Mouse (Mus musculus) adrenal gland, adult 8-10 months (tissue): ENCODE data around the gene Kank1. TPM values are rescaled to one million over a fixed set of nuclear protein-coding genes. Genes with fewer than 3 reads are reported as not detected.

Source experiments
- DNase-seq: peaks from one replicate; pipeline ENCODE4 v3.0.0; 2022
- total RNA-seq, 4 experiments: library from RNA; stranded (reverse); gene quantifications; 2 replicates each; pipeline ENCODE4 v1.2.4; 2022

Kank1 gene
- total RNA-seq, 4 experiments from 2014 or later: 8.9 to 18.6 (median 16.8) TPM

- DNase-seq: no peak
Observed at GRCm38 (mm10) chr19:25372794-25373193, 136.0 kb downstream of the Kank1 start.

- DNase-seq: no peak
Observed at GRCm38 (mm10) chr19:25373594-25373993, 136.8 kb downstream of the Kank1 start.

- no peak for DNase-seq
Observed at GRCm38 (mm10) chr19:25374191-25374590, 137.4 kb downstream of the Kank1 start.

GRCm38 (mm10) chr19:25374926-25375325 is 138.2 kb downstream of the Kank1 start:
- no peak for DNase-seq

GRCm38 (mm10) chr19:25376871-25377270 is 140.1 kb downstream of the Kank1 start:
- no peak for DNase-seq

GRCm38 (mm10) chr19:25380675-25381074 is 143.9 kb downstream of the Kank1 start:
- no peak for DNase-seq

GRCm38 (mm10) chr19:25381972-25382371 is 145.2 kb downstream of the Kank1 start:
- no peak for DNase-seq

GRCm38 (mm10) chr19:25382494-25382893 is 145.7 kb downstream of the Kank1 start:
- no peak for DNase-seq

- DNase-seq: no peak
Observed at GRCm38 (mm10) chr19:25383386-25384146, 146.8 kb downstream of the Kank1 start.

- no peak for DNase-seq
Observed at GRCm38 (mm10) chr19:25385981-25386380, 149.2 kb downstream of the Kank1 start.

- DNase-seq: no peak
Observed at GRCm38 (mm10) chr19:25386679-25387470, 150.1 kb downstream of the Kank1 start.

GRCm38 (mm10) chr19:25387902-25388301 is 151.1 kb downstream of the Kank1 start:
- no peak for DNase-seq

- no peak for DNase-seq
Observed at GRCm38 (mm10) chr19:25392135-25392534, 155.4 kb downstream of the Kank1 start.

- DNase-seq: no peak
Observed at GRCm38 (mm10) chr19:25395035-25395434, 158.3 kb downstream of the Kank1 start.

GRCm38 (mm10) chr19:25396709-25397266 is 160.0 kb downstream of the Kank1 start:
- DNase-seq: no peak

- DNase-seq: peak; percentile 70
Observed at GRCm38 (mm10) chr19:25399511-25400211, 162.9 kb downstream of the Kank1 start.

GRCm38 (mm10) chr19:25400212-25400913 is 163.6 kb downstream of the Kank1 start:
- DNase-seq: no peak

GRCm38 (mm10) chr19:25401521-25401920 is 164.7 kb downstream of the Kank1 start:
- DNase-seq: no peak

GRCm38 (mm10) chr19:25404163-25404562 is 167.4 kb downstream of the Kank1 start:
- DNase-seq: no peak

- DNase-seq: no peak
Observed at GRCm38 (mm10) chr19:25405987-25406386, 169.2 kb downstream of the Kank1 start.

GRCm38 (mm10) chr19:25406481-25407184 is 169.9 kb downstream of the Kank1 start:
- DNase-seq: peak; percentile 64
